Mouse (Mus musculus): ENCODE measurements around the gene Gm6465. TPM values are rescaled to one million over a fixed set of nuclear protein-coding genes. Genes with fewer than 3 reads are reported as not detected.
"Not testable (repeated sequence)": the region's sequence is repeated elsewhere in the genome, so short reads cannot be mapped to it uniquely, and the experiment has no call there.

Gene Gm6465
- polyA plus RNA-seq (2014; fragmentation: Nextera tagmentation; extraction: Ambion mirVana), result not detected in 2 replicates

DNA sequence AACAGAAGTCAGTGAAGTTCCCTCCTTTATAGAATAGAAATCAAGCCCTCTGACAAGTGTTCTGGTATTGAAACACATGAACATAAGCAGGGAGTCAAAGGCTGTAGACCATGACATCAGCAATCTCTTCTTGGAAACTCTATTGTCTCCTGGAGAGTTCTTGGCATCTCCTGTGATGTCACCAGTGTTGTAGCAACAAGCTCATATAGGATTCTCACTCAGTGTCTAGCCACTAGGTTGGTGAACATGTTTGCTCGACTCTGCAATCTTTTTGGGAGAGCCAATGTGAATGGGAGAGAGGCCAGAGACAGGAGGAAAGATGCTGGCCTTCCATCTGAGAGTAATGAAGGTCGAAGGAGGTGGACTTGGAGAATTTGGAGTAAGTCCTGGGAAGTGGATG is at the start of gene Gm6465:
Gene Gm6465 (plus strand): TSS at position 301 of the 400 bp plus-strand sequence.
- H3K36me3 ChIP-seq (ENCODE audit: control insufficient read depth, insufficient read depth, low read length); H3K9me3 ChIP-seq (replicated peaks; ENCODE audit: control insufficient read depth, low read length); H3K27me3 ChIP-seq (replicated peaks; ENCODE audit: control insufficient read depth, insufficient read depth, low read length); H3K4me1 ChIP-seq (ENCODE audit: control insufficient read depth, insufficient read depth, low read length); H3K27ac ChIP-seq (ENCODE audit: low read depth, low read length); H3K4me3 ChIP-seq (ENCODE audit: low read depth, low read length); H3K4me2 ChIP-seq (ENCODE audit: low read length); H3K9ac ChIP-seq (ENCODE audit: low read length); ATAC-seq; DNase-seq (ENCODE audit: low spot score): not testable (repeated sequence)
- WGBS, result 67% methylated on average over 1 of the region's 2 CpGs

- DNase-seq (ENCODE audit: low spot score); H3K4me1 ChIP-seq (ENCODE audit: control insufficient read depth, insufficient read depth, low read length); H3K27ac ChIP-seq (ENCODE audit: low read depth, low read length); H3K36me3 ChIP-seq (ENCODE audit: control insufficient read depth, insufficient read depth, low read length); ATAC-seq; H3K9me3 ChIP-seq (replicated peaks; ENCODE audit: control insufficient read depth, low read length); H3K27me3 ChIP-seq (replicated peaks; ENCODE audit: control insufficient read depth, insufficient read depth, low read length); H3K9ac ChIP-seq (ENCODE audit: low read length); H3K4me3 ChIP-seq (ENCODE audit: low read depth, low read length); H3K4me2 ChIP-seq (ENCODE audit: low read length): not testable (repeated sequence)
- whole genome bisulfite sequencing, result 67% methylated on average over 1 of the region's 1 CpGs
Observed at GRCm38 (mm10) chr5:11845824-11846223, 485 bp downstream of the Gm6465 start.

DNA sequence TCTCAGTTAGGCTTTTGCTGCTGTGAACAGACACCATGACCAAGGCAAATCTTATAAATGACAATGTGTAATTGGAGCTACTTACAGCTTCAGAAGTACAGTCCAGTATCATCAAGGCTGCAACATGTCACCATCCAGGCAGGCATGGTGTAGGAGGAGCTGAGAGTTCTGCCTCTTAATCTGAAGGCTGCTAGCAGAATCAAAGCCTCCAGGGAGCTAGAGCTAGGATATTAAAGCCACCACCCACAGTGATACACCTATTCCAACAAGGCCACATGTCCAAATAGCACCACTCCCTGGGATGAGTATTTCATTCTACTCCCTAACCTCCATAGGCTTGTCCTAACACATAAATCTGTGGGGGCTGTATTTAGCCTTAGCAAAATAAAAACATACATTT is 12.6 kb downstream of the Gm6465 start:
- H3K4me1 ChIP-seq (ENCODE audit: control insufficient read depth, insufficient read depth, low read length); H3K4me3 ChIP-seq (ENCODE audit: low read depth, low read length); ATAC-seq; H3K9me3 ChIP-seq (replicated peaks; ENCODE audit: control insufficient read depth, low read length); DNase-seq (ENCODE audit: low spot score); H3K9ac ChIP-seq (ENCODE audit: low read length); H3K27ac ChIP-seq (ENCODE audit: low read depth, low read length); H3K27me3 ChIP-seq (replicated peaks; ENCODE audit: control insufficient read depth, insufficient read depth, low read length); H3K36me3 ChIP-seq (ENCODE audit: control insufficient read depth, insufficient read depth, low read length); H3K4me2 ChIP-seq (ENCODE audit: low read length): not testable (repeated sequence)

Other genes starting within 250 kb of the Gm6465 start
- gene Gm8922, start 163.6 kb upstream of the Gm6465 start, polyA plus RNA-seq (2014; fragmentation: Nextera tagmentation; extraction: Ambion mirVana), result not detected in 2 replicates
- not detected in 2 replicates for gene Gm8926, start 75.0 kb upstream of the Gm6465 start, polyA plus RNA-seq (2014; fragmentation: Nextera tagmentation; extraction: Ambion mirVana)
- gene 4933402N22Rik, start 72.5 kb downstream of the Gm6465 start, polyA plus RNA-seq (2014; fragmentation: Nextera tagmentation; extraction: Ambion mirVana), result not detected in 2 replicates